Mouse (Mus musculus): ENCODE measurements around the gene Plekha5. TPM values are rescaled to one million over a fixed set of nuclear protein-coding genes. Genes with fewer than 3 reads are reported as not detected.
"Not testable (repeated sequence)": the region's sequence is repeated elsewhere in the genome, so short reads cannot be mapped to it uniquely, and the experiment has no call there.

The Plekha5 gene
- polyA plus RNA-seq, 1 experiment from 2014 or later: 50.7 TPM

GRCm38 (mm10) chr6:140517188-140517587 is 93.3 kb downstream of the Plekha5 start:
- Histone ChIP-seq H3K9me3 (ENCODE audit: control insufficient read depth, low read length) (no peaks in the 10 kb centered on the region), H3K27ac (replicated peaks; ENCODE audit: low read depth, low read length) (no peak overlapping the region), H3K4me2 (ENCODE audit: low read length) (no peak overlapping the region), H3K4me3 (replicated peaks; ENCODE audit: low read depth, low read length) (no peak overlapping the region), H3K27me3 (ENCODE audit: control insufficient read depth, insufficient read depth, low read length) (no peaks in the 10 kb centered on the region), H3K36me3 (ENCODE audit: control insufficient read depth, insufficient read depth, low read length) (no peaks in the 10 kb centered on the region), H3K4me1 (ENCODE audit: control insufficient read depth, insufficient read depth, low read length) (peaks cover 25% of the 10 kb centered on the region), H3K9ac (replicated peaks; ENCODE audit: low read length) (no peak overlapping the region)
- DNase-seq (peak; percentile 37), ATAC-seq (ENCODE audit: low FRiP score, low TSS enrichment) (no peak)
- WGBS: 80% methylated on average over 1 of the region's 1 CpGs

GRCm38 (mm10) chr6:140519019-140519418 is 95.2 kb downstream of the Plekha5 start:
- Histone ChIP-seq H3K27me3 (ENCODE audit: control insufficient read depth, insufficient read depth, low read length) (no peaks in the 10 kb centered on the region), H3K27ac (replicated peaks; ENCODE audit: low read depth, low read length) (0 out of 2 replicates have a peak overlapping the region, but pooled peaks have one; percentile 49), H3K4me2 (ENCODE audit: low read length) (no peak overlapping the region), H3K9ac (replicated peaks; ENCODE audit: low read length) (no peak overlapping the region), H3K4me1 (ENCODE audit: control insufficient read depth, insufficient read depth, low read length) (peaks cover 19% of the 10 kb centered on the region; the same call in 1 of the 2 replicates), H3K9me3 (ENCODE audit: control insufficient read depth, low read length) (no peaks in the 10 kb centered on the region), H3K36me3 (ENCODE audit: control insufficient read depth, insufficient read depth, low read length) (no peaks in the 10 kb centered on the region), H3K4me3 (replicated peaks; ENCODE audit: low read depth, low read length) (no peak overlapping the region)
- ATAC-seq (ENCODE audit: low FRiP score, low TSS enrichment) (no peak), DNase-seq (peak; percentile 25)
- WGBS: 59% methylated on average over 13 of the region's 13 CpGs

GRCm38 (mm10) chr6:140519488-140520159 is 95.8 kb downstream of the Plekha5 start:
- peaks cover 15% of the 10 kb centered on the region; the same call in 1 of the 2 replicates for H3K4me1 ChIP-seq (ENCODE audit: control insufficient read depth, insufficient read depth, low read length)
- DNase-seq (peak; percentile 21), ATAC-seq (ENCODE audit: low FRiP score, low TSS enrichment) (no peak)
- no peaks in the 10 kb centered on the region for H3K9me3 ChIP-seq (ENCODE audit: control insufficient read depth, low read length)
- H3K27ac ChIP-seq (replicated peaks; ENCODE audit: low read depth, low read length): peak overlapping the region; percentile 49; the same call in 1 of the 2 replicates
- H3K27me3 ChIP-seq (ENCODE audit: control insufficient read depth, insufficient read depth, low read length): no peaks in the 10 kb centered on the region
- WGBS: 30% methylated on average over 10 of the region's 10 CpGs
- H3K9ac ChIP-seq (replicated peaks; ENCODE audit: low read length): no peak overlapping the region; the same call in 1 of the 2 replicates
- H3K4me3 ChIP-seq (replicated peaks; ENCODE audit: low read depth, low read length): no peak overlapping the region
- no peaks in the 10 kb centered on the region for H3K36me3 ChIP-seq (ENCODE audit: control insufficient read depth, insufficient read depth, low read length)
- no peak overlapping the region for H3K4me2 ChIP-seq (ENCODE audit: low read length)

- DNase-seq (no peak), ATAC-seq (ENCODE audit: low FRiP score, low TSS enrichment) (no peak)
- peaks cover 15% of the 10 kb centered on the region; the same call in 1 of the 2 replicates for H3K4me1 ChIP-seq (ENCODE audit: control insufficient read depth, insufficient read depth, low read length)
- H3K9ac ChIP-seq (replicated peaks; ENCODE audit: low read length): no peak overlapping the region
- WGBS: 52% methylated on average over 6 of the region's 6 CpGs
- H3K27me3 ChIP-seq (ENCODE audit: control insufficient read depth, insufficient read depth, low read length): no peaks in the 10 kb centered on the region
- 0 out of 2 replicates have a peak, but pooled peaks cover 3% of the 10 kb centered on the region for H3K36me3 ChIP-seq (ENCODE audit: control insufficient read depth, insufficient read depth, low read length)
- no peak overlapping the region for H3K4me2 ChIP-seq (ENCODE audit: low read length)
- H3K9me3 ChIP-seq (ENCODE audit: control insufficient read depth, low read length): no peaks in the 10 kb centered on the region
- no peak overlapping the region for H3K27ac ChIP-seq (replicated peaks; ENCODE audit: low read depth, low read length)
- no peak overlapping the region for H3K4me3 ChIP-seq (replicated peaks; ENCODE audit: low read depth, low read length)
These were observed 97.1 kb downstream of the Plekha5 start for GRCm38 (mm10) chr6:140520961-140521360.

- Histone ChIP-seq H3K4me2 (ENCODE audit: low read length) (no peak overlapping the region), H3K27ac (replicated peaks; ENCODE audit: low read depth, low read length) (no peak overlapping the region), H3K4me3 (replicated peaks; ENCODE audit: low read depth, low read length) (no peak overlapping the region), H3K27me3 (ENCODE audit: control insufficient read depth, insufficient read depth, low read length) (no peaks in the 10 kb centered on the region), H3K4me1 (ENCODE audit: control insufficient read depth, insufficient read depth, low read length) (peaks cover 15% of the 10 kb centered on the region; the same call in 1 of the 2 replicates), H3K9me3 (ENCODE audit: control insufficient read depth, low read length) (no peaks in the 10 kb centered on the region), H3K9ac (replicated peaks; ENCODE audit: low read length) (no peak overlapping the region), H3K36me3 (ENCODE audit: control insufficient read depth, insufficient read depth, low read length) (peaks cover 9% of the 10 kb centered on the region; the same call in 1 of the 2 replicates)
- ATAC-seq (ENCODE audit: low FRiP score, low TSS enrichment): no peak
- 68% methylated on average over 5 of the region's 5 CpGs for WGBS
- DNase-seq: no peak
These were observed 98.0 kb downstream of the Plekha5 start for GRCm38 (mm10) chr6:140521832-140522231.

- DNase-seq (no peak), ATAC-seq (ENCODE audit: low FRiP score, low TSS enrichment) (no peak)
- H3K4me1 ChIP-seq (ENCODE audit: control insufficient read depth, insufficient read depth, low read length): peaks cover 15% of the 10 kb centered on the region; the same call in 1 of the 2 replicates
- 86% methylated on average over 4 of the region's 4 CpGs for WGBS
- H3K9ac ChIP-seq (replicated peaks; ENCODE audit: low read length): no peak overlapping the region
- no peak overlapping the region for H3K4me3 ChIP-seq (replicated peaks; ENCODE audit: low read depth, low read length)
- H3K27ac ChIP-seq (replicated peaks; ENCODE audit: low read depth, low read length): no peak overlapping the region
- H3K36me3 ChIP-seq (ENCODE audit: control insufficient read depth, insufficient read depth, low read length): peaks cover 23% of the 10 kb centered on the region
- H3K9me3 ChIP-seq (ENCODE audit: control insufficient read depth, low read length): no peaks in the 10 kb centered on the region
- H3K27me3 ChIP-seq (ENCODE audit: control insufficient read depth, insufficient read depth, low read length): no peaks in the 10 kb centered on the region
- no peak overlapping the region for H3K4me2 ChIP-seq (ENCODE audit: low read length)
These were observed 99.7 kb downstream of the Plekha5 start for GRCm38 (mm10) chr6:140523600-140523999.

- H3K27me3 ChIP-seq (ENCODE audit: control insufficient read depth, insufficient read depth, low read length): no peaks in the 10 kb centered on the region
- 94% methylated on average over 6 of the region's 6 CpGs for WGBS
- no peaks in the 10 kb centered on the region for H3K9me3 ChIP-seq (ENCODE audit: control insufficient read depth, low read length)
- H3K4me3 ChIP-seq (replicated peaks; ENCODE audit: low read depth, low read length): no peak overlapping the region
- peaks cover 38% of the 10 kb centered on the region for H3K36me3 ChIP-seq (ENCODE audit: control insufficient read depth, insufficient read depth, low read length)
- no peak overlapping the region for H3K27ac ChIP-seq (replicated peaks; ENCODE audit: low read depth, low read length)
- ATAC-seq (ENCODE audit: low FRiP score, low TSS enrichment) (no peak), DNase-seq (no peak)
- H3K9ac ChIP-seq (replicated peaks; ENCODE audit: low read length): no peak overlapping the region
- no peak overlapping the region for H3K4me2 ChIP-seq (ENCODE audit: low read length)
- H3K4me1 ChIP-seq (ENCODE audit: control insufficient read depth, insufficient read depth, low read length): no peaks in the 10 kb centered on the region
These were observed 104.6 kb downstream of the Plekha5 start for GRCm38 (mm10) chr6:140528414-140528813.

- H3K36me3 ChIP-seq (ENCODE audit: control insufficient read depth, insufficient read depth, low read length): peaks cover 53% of the 10 kb centered on the region
- H3K27ac ChIP-seq (replicated peaks; ENCODE audit: low read depth, low read length); H3K9ac ChIP-seq (replicated peaks; ENCODE audit: low read length); H3K4me2 ChIP-seq (ENCODE audit: low read length); H3K4me1 ChIP-seq (ENCODE audit: control insufficient read depth, insufficient read depth, low read length); H3K9me3 ChIP-seq (ENCODE audit: control insufficient read depth, low read length); H3K4me3 ChIP-seq (replicated peaks; ENCODE audit: low read depth, low read length); DNase-seq; H3K27me3 ChIP-seq (ENCODE audit: control insufficient read depth, insufficient read depth, low read length); ATAC-seq (ENCODE audit: low FRiP score, low TSS enrichment): not testable (repeated sequence)
- WGBS: 100% methylated on average over 1 of the region's 1 CpGs
These were observed 109.0 kb downstream of the Plekha5 start for GRCm38 (mm10) chr6:140532858-140533257.

- H3K4me2 ChIP-seq (ENCODE audit: low read length): no peak overlapping the region
- H3K4me3 ChIP-seq (replicated peaks; ENCODE audit: low read depth, low read length): no peak overlapping the region
- DNase-seq: no peak
- no peak for ATAC-seq (ENCODE audit: low FRiP score, low TSS enrichment)
- H3K27me3 ChIP-seq (ENCODE audit: control insufficient read depth, insufficient read depth, low read length): no peaks in the 10 kb centered on the region
- no peak overlapping the region for H3K27ac ChIP-seq (replicated peaks; ENCODE audit: low read depth, low read length)
- no peak overlapping the region for H3K9ac ChIP-seq (replicated peaks; ENCODE audit: low read length)
- H3K36me3 ChIP-seq (ENCODE audit: control insufficient read depth, insufficient read depth, low read length): peaks cover 45% of the 10 kb centered on the region
- no peaks in the 10 kb centered on the region for H3K4me1 ChIP-seq (ENCODE audit: control insufficient read depth, insufficient read depth, low read length)
- H3K9me3 ChIP-seq (ENCODE audit: control insufficient read depth, low read length): no peaks in the 10 kb centered on the region
- WGBS: 80% methylated on average over 5 of the region's 5 CpGs
These were observed 109.8 kb downstream of the Plekha5 start for GRCm38 (mm10) chr6:140533606-140534005.
